Mouse (Mus musculus): Measurements from ENCODE around the gene Upk3a.

The Upk3a gene

DNA sequence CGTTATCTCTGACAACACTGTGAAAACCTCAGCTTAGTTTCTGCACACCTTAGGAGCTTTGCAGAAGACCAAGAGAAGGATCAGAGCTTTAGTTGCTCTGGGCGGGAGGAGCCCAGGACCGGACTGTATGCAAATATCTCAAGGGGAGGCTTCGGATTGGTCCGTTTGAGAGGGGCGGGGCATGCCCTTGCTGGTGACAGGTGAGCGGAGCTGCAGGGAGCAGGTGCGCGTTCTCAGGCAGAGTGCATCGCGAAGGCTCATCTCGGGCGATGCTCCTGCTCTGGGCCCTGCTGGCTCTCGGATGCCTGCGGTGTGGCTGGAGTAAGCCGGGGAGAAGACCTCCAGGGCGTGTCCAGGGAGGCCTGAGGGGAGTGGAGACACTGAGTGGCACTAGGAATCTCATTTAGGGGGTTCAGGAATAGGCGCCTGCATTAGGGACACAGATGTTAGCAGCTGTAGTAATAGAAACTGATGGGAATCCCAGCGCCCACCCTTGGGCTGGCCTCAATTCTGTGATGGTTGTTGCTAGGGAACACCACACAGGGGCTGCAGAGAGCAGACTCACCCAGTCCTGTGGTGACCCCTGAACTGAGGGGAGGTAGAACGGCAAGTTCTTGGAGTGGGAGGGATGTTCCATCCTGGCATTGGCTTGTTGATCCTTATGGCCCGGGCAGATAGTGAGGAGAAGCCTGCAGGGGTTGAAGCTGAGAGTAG is at the start of gene Upk3a:
Gene Upk3a (plus strand): TSS at position 191 of the 714 bp plus-strand sequence.
- CTCF ChIA-PET, result no interaction called here

DNA sequence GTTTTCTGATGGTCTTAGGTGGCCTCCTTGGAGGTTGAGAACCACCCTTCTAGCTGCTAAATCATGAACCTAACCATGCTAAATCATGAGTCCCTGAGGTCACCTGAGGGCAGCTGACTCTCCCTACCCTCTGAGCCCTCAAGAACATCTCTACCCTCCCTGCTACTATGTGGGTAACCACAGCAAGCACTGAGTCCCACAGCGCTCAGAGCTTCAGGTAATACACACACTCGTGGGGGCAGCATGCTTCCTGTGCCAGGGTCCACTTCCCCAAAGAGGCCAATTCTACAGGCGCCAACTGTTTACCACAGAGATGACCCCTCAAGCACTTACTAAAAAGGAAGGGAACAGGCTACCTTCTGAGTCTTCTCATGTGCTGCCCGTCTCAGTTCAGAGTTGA is 48.4 kb upstream of the Upk3a start:
- CTCF ChIA-PET, result no interaction called here

DNA sequence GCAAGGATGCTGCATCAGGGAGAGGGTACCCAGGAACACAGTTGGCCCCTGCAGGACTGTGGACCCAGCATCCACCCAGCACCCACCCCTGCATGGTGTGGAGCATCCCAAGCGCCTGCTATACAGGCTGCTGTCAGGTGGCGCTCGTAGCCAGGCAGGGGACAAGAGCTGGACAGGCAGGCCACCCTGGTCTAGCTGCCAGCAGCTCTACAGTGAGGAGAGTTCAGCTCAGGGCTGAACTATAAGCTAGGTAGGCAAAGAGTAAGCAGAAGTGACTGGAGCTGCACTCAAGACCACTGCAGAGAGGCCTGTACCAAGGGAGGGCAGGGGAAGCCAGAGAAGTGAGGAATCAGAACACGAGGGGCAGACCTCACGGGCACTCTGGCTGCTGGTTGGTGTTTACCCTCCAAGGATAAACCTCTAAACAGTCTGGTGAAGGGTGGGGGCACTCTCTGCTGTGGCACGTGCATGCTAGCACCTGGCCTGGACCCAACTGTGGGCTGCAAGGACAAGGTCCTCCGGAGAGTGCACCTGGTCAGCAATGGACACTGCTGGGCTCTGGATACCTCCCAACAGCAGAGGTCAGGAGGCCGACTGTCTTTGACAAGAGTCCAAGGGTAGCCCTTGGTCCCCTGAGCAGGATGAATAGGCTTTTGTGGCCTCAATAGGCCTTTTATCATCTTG is 43.9 kb upstream of the Upk3a start:
- CTCF ChIA-PET, result interaction anchor here (0.6 kb wide), 1 partner anchor 14 kb away, joined by 3 read pairs; no protein-coding TSS in a partner anchor

DNA sequence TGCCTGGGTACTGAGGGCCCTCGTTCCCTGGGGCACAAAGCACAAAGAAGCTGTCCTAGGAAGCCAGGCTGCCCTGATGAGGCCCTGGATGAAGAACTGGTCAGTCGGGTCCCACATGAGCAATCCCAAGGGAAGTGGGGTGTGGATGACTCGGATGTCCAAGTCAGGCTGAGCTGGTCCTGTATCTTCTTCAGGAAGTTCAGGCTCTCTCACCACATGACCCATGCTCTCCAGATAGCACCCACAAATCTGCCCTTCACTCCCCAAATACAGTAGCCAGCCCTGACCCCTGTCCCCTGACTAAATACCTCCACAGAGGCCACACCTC is 43.4 kb upstream of the Upk3a start:
- CTCF ChIA-PET, result interaction anchor here (0.6 kb wide), 1 partner anchor 13 kb away, joined by 3 read pairs; no protein-coding TSS in a partner anchor

DNA sequence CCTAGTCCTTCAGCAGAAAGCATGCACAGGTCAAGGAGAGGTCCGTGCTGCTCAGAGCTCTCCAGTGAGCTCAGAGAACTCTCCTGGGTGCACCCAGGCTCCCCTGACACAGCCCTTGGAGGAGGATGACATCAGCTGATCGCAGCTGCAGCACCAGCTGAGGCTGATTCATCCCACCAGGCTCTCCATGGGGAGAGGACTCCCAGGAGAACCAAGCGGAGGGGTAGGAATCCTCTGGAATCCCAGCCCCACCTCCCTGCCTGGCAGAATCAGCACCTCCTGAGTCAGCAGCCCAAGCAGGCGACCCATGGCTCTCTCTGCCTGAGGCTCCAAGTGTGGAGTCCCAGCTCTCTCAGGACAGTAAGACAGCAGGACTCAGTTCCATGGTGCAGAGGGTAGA is 41.2 kb upstream of the Upk3a start:
- CTCF ChIA-PET, result no interaction called here

DNA sequence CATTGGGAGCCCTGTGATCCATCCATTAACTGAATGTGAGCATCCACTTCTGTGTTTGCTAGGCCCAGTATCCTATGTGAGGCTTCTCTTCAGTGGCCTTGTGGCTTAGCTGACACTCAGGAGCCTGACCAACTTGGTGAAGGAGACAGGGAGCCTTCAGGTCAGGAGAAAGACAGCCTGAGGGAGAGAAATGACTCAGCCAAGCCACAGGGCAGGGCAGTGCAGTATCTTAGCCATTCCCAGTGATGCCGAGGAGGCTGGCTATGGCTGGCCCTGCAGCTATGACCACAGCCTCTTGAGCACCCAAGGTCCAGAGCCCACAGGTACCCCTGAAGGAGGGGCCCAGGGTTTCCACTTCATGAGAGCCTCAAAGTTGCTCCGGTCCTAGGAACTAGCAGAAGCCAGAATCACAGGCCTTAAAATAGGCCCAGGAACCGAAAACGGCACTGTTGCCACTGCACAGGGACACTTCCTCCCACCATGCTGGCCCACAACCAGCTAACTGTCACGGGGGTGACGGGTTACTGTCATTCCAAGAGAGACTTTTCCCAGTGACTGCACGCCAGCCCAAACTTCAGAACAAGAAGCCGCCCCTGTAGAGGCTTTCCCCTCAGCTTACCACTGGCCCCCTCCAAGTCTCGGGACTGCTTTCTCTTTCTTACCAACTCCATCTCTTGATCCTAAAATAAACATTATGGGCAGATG is 35.2 kb upstream of the Upk3a start:
- CTCF ChIA-PET, result interaction anchor here (0.6 kb wide), 1 partner anchor 1611 kb away, joined by 4 read pairs; no protein-coding TSS in a partner anchor

DNA sequence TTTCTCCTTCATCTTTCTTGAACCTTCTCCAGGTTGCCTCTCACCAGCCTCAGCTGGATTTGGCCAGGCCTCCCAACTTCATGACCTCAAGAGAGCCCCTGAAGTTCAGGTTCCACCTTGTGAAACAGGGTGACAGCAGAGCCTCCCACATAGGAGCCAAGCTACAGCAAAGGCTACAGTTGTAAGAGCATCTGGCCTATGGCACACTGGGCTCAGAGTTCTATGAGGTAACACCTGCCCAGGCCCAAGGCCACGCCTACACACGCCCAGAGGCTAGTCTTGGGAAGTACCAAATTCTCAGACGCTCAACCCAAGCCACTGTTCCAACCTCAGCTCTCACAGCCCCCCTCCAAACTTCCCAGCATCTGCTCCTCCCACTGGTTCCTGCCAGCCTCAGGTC is 34.1 kb upstream of the Upk3a start:
- CTCF ChIA-PET, result no interaction called here

DNA sequence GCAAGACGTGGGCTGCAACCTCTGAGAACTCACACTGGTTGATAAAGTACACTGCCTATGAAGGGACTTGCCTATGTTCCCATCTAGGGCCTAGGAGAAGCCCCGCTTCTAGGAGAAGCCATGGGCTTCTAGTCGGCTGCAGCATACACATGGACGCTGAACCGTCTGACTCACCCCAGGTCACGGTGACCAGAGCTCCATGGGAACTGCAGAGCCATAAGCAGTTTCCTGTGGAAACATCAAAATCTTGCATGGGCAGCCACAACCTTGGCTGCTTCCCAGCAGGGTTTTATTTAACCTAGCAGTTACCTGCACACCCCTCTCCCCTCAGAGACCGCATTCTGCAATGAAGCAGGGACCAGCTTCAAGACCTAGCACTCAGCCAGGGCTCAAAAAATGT is 33.2 kb upstream of the Upk3a start:
- CTCF ChIA-PET, result no interaction called here

DNA sequence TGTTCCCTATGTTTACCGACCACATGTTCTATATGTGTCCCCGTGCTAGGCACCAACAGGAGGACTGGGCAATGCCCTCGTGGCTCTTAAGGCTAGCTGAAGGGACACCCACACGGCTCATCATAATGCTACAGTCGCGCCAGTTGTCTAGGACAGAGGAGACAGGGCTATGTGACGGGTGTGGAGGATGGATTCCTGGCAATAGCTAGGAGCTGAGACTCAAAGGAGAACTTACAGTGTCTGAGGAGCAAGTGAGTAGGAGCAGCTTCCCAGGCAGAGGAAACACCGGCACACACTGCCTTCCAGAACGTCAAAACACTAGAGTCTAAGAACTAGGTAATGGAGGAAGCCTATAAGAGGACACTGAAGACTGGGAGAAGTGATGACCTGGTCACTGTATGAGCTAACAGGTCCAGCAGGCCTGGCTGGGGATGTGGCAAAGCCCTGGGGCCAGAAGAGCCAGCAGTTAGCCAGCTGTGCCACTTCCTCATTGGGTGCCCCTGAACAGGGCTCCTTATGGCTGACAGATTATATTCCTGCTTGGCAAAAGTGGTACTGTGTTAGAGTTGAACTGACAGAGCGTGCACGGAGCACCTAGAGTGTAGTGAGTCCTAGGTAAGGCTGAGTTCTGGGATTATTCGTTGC is 31.3 kb upstream of the Upk3a start:
- CTCF ChIA-PET, result no interaction called here

DNA sequence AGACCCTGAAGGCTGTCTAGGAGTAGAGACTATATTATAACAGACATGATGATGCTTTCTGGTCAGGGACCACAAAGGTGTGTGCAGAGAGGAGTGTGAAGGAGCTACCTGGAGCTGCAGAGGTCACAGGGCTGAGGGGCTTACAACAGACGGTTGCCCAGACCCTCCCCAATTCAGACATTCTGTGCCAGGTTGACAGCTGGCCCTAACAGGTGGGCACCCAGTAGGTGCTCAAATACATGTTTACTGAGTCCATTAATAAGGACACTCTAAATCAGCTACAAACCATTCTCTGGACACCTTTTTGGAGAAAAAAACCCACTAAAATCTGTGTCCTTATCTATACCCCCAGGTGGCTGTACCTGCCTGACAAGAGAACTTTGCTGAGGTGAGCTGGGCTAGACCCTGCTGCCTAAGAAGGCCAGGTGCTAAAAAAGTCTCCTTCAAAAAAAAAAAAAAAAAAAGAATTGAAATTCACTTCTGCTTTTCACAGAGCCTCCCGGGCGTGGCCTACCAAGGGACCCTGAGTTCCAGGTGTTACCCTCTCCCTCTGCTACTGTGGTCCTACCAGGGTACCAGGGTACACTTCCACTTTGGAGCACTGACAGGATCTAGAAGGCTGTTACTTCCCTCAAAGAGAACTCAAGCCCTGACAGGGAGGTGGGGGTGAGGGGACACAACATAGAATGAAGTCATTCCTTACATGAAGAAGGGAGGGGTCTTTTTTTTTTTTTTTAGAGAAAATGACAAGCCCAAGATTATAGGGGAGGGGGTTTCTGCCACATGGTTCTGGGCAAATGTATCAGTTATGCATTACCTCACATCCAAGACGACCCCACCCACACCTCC is 30.5 kb upstream of the Upk3a start:
- CTCF ChIA-PET, result interaction anchor here (0.6 kb wide), 1 partner anchor 13 kb away, joined by 3 read pairs; no protein-coding TSS in a partner anchor

DNA sequence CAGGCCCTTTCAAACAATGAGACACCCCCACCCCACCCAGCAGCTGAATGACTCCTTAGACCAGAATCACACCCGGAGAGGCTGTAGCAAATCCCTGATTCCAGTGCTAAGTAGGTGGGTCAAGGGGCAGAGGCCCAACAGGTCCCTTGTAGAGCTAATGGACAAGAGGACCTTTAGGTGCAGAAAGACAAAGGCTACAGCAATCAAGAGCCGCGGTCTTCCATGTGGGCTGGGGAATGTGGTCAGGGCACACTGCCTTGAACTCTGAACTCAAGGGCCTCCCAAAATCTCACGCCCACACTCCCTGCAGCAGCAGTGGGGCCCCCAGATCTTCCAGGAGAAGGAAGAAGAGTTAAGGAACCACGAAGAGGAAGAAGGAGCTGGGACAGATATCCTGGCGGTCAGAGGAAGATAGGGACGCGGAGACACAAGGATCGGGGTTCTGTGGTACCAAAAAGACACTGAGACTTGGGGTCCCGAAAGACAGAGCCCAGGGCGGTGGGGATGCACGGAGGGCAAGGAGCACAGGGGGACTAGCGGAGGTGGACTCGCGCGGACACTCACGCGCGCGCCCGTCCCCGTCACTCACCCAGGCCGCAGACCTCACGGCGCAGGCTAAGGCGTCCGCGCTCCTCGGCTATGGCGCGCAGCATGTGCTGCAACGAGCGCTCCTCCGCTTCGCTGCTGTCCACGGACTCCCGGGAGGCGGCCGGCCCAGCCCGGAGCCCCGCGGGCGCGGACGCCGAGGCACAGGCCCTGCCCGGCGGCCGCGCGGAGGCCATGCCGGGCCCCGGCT is 29.7 kb upstream of the Upk3a start:
- CTCF ChIA-PET, result interaction anchor here (0.6 kb wide), 1 partner anchor 14 kb away, joined by 3 read pairs; no protein-coding TSS in a partner anchor

DNA sequence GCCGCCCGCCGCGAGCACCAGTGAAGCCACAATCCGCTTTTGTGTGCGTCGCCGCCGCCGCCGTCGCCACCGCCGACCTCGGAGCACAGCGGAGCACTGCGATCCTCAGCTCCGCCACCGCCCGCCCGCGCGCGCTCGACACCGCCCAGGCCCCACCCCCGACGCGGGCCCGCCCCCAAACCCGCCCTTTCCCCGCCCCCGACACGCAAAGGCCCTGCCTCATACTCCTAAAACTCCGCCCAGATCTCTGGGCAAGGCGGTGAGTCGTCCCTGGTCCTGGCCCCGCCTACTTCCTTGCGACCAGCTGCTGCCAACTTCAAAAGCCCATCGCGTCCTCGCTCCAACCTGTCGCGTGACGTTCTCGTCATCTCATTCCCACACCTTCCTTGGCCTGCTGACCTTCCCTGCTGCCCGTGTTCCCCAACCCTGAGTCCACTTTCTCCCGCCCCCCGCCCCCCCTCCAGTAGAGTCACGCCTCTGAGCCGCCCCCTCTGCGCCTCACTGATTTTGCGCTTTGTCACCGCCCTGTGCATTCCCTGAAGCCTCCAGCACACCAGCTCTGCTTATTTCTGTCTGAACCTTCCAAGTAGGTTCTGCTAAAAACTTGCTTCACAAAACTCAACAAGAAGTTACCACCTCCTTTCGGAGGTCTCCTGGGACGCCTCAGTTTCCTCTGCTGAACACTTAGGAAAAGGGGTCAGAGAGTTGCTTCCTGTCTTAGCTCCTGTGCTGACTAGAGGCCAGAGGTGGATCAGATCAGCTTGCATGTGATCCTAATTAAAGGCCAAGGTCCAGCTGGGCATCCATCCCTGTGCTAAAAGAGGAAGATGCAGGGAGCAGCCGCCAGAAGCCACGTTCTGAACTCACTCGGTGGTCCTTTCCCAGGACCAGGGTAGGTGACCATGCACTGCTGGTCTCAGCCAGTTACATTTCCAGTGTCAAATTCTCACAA is 28.8 kb upstream of the Upk3a start, which contains the start of gene 5031439G07Rik:
Gene 5031439G07Rik (minus strand): TSS at position 678 of the 952 bp plus-strand sequence.
- CTCF ChIA-PET, result interaction anchor here (0.7 kb wide), 1 partner anchor 49 kb away, joined by 3 read pairs; no protein-coding TSS in a partner anchor

DNA sequence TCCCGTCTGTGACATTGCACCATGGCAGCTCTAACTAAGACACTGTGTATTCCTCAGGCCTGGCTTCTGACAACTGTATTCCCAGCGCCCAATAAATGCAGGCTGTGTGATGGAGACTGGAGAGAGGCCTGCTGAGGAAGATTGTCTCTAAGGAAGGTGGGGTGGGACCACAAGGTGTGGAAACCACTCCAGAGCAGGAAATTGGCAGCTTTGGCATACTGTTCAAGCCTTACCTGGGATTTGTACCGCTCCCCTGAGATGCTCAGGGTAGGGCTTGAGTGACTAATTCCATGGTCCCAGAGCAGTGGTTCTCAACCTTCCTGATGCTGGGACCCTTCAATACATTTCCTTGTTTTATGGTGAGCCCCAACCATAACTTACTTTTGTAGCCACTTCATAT is 27.8 kb upstream of the Upk3a start:
- CTCF ChIA-PET, result no interaction called here

DNA sequence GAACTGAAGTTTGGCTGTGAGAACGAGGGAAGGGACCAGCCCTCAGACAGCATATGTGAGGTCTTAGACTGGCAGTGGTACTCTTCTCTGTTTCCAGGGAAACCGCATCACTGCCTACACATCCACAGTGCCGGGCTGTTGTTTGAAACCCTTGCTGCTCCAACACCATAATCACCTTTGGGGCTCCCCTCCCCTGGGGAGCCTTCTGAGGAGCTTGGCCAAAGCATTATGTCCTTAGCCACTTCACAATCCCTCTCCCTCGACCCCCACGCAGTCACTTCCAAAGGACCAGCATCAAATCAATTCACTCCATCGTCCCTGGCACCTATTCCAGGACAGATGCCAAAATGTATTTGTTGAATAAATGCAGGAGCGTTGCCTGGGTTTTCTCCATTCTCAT is 27.2 kb upstream of the Upk3a start:
- CTCF ChIA-PET, result interaction anchor here (0.7 kb wide), 1 partner anchor 9 kb away, joined by 5 read pairs; no protein-coding TSS in a partner anchor

DNA sequence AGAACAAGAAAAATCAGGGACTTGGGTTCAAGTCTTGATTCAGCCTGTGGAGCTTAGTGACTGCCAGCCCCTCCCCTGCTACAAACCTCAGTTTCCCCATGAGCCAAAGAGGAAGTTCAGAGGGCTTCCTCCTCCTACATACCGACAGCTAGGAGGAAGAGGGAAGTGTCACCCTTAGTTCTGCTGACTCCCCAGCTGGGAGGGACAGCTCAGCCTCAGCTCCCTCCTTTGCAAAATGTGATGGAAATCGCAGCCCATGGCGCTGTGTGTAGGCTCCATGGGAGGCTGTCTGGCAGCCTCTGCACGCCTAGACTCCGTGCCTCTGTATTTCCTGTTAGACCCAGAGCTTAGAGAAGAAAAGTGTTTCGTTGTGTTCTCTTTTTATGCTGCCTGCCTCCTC is 22.4 kb upstream of the Upk3a start:
- CTCF ChIA-PET, result interaction anchor here (0.5 kb wide), 1 partner anchor 148 kb away, joined by 3 read pairs; no protein-coding TSS in a partner anchor

DNA sequence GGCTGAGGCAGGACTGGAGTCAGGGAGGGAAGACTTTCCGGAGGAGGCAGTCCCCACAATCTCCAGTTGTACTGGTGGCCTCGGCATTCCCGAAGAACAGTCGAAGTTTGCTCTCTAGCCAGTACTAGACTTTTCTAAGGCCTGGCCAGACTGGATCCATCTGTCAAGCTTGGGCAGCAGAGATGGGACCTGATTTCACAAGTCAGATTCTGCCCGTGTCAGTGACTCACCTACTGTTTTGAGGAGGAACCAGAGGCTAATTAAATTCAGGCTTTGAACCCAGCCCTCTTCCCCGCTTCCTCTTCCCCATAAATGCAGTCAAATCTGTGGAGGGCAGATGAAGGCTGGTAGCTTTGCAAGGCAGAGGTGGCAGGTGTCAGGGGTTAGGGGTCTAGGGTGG is 21.9 kb upstream of the Upk3a start:
- CTCF ChIA-PET, result interaction anchor here (0.5 to 0.6 kb wide), 2 partner anchors 149 to 837 kb away, joined by 3 to 9 read pairs; partner anchors contain the start of gene Ttc38

DNA sequence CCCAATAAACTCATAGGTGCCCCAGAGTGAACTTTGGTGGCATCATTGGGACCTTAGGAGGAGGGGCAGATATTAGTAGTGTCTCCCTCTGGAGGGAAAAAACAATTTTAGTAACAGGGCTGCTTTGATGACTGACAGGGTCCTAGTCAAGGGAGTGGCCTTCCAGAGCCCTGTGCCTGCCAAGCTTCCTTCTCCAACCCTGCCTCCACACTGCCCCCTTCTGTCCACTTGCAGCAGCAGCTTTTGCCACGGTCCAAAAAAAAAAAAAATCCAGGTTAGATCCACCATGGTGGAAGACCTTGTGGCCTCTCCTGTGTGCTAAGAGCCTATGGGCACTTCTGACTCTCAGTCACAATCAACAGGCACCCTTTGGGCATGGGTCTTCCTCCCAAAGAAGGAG is 21.0 kb upstream of the Upk3a start:
- CTCF ChIA-PET, result interaction anchor here (1.1 kb wide), 1 partner anchor 192 kb away, joined by 3 read pairs; no protein-coding TSS in a partner anchor

DNA sequence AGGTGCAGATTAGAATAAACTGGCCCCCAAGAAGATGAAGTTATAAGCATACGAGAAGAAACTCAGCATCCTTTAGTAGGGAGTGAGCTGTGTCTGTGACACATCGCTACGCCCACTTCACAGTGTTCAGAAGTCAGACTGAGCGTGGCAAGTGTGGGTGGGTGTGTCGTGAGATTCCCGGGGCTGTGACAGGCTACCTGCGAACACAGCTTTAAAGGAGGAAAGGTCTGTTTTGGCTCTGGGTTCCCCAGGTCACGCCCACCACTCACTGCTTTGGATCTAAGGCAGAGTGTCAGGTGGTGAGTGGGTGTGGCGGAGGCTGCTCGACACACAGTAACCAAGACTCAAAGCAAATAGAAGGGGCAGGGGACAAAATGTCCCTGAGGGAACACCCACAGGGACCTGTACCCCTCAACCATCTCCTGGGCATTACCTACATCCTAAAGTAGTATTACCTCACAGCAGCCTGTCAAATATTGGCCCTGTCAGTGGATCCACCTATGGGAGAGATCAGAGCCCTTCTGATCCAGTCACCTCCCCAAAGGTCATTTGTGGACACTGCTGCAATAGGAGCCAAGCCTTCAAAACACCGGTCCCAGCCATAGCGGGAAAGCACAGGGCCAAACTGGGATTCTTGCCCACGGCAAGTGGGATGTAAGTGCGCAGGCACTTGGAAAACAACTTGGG is 19.0 kb upstream of the Upk3a start:
- CTCF ChIA-PET, result no interaction called here

All from spleen, embryonic (tissue).